Mouse (Mus musculus) ovary, postnatal 14 days (tissue): ENCODE results near the gene Vstm5.
"Not testable (repeated sequence)": the region's sequence is repeated elsewhere in the genome, so short reads cannot be mapped to it uniquely, and the experiment has no call there.

Source experiments
- DNase-seq: peaks from one replicate; pipeline ENCODE4 v3.0.0; 2022; ENCODE audit warnings: low spot score

The Vstm5 gene

DNA sequence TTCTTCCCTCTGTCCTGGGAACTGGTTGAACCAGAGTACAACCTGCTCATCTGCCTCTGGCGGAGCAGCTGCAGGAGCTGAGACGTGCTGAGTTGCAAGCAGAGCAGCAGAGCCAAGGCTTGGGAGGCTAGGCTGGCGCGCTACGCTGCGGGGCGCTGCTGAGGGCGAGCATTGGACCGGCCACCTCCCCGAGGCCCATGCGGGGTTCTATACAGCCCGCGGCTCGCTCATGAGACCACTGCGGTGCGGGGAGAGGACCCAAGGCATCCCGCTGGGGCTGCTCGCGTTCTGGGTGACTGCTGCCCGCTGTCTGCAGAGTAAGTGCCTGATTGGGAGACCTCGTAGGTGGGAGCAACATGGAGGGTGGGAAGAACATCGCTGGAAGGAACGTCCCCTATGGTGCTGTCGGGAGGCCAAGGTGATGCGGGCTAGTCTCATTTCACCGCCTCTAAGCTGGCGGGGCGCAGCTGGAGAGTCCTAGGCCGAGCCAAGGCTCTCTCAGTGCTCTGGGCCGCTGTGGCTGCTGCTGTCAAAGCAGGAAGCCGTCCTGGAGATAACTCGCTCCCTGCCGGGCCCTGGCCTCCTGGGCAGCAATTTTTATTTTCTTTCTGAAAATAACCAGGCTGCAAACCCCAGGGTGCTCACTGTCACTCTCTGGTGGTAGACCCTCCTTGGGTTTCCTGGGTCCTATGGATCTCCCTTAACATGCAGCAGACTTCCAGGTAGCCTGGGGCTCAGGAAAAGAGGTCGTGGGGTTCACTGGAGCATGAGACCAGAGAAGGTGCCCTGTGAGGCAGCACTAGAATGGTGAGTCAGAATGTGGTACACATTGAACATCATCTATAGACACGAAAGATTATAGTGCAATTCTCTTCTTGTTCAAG lies at the start of gene Vstm5:
TSS of gene Vstm5 (plus strand) at position 4 of the 884 bp plus-strand sequence.
- peak; percentile 6 for DNase-seq

DNA sequence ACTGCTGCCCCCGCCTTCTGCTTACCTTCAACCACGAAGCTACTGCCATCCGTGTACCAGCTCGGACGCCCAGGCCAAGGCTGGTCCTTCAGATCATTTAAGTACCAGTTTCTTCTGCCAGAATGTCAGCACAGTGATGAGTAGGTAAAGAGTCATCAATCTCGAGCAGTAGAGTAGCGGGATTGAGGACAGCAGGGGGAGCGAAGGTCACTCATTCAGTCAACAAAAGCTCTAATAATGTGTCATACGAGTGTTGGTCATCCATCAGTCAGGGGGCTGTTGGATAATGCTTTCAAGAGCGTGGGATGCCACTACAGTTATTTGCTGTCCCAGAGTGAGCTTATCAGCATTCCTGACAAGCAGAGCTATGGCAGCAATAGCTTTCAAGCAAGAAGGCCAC lies 44.0 kb upstream of the Vstm5 start:
- not testable (repeated sequence) for DNase-seq

DNA sequence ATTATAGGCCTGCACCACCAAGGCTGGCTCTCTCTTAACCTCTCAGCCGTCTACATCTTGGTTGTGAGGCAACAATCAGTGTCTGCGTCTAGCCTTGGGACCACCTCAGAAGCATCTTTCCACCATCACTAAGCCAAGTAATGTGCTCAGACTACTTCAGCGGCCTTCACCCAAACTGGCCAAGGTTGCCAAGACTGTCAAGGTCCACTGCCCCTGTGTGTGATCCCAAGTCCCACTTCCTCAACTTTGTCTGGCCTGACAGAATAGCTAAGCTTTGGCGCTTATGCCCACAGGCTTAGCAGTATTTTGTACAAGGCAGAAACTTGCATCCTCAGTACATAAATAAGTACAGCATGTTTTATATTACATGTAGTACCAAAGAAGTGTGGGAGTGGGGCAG lies 32.2 kb upstream of the Vstm5 start:
- DNase-seq = no peak

DNA sequence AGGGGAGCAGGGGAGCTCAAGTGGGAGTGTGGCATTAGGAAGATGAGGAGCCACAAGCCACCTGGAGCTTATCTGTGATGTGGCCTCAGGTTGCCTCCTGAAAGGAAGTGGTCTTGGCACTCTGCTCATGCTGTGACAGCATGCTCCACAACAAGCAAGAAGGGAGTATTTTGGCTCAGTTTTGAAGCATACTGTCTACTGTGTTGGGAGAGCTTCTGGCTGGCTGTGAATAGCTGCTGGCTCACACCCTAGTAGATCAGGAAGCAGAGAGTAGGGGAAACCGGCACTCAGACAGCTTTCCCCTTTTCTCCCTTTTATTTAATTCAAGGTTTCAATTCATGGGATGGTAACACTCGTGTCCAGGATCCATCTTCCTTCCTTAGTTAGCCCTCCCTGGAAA lies 29.5 kb upstream of the Vstm5 start:
- DNase-seq = no peak

DNA sequence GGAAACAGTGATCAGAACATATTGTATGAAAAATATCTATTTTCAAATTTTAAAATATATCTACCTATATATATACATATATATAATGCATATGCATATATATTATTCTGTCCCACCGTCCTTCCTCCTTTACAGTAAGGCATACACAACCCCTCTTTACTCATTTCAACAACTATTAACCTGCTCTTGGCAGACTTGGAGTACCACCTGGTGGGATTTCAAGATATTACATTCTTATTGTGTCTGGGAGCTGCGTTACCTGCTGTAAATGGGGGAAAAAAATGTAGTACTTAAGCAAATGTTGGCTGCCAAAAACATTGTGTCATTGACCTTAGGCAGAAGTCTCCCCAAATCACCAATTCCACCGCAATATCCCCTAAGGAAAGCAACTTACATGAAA lies 27.0 kb upstream of the Vstm5 start:
- DNase-seq = no peak

DNA sequence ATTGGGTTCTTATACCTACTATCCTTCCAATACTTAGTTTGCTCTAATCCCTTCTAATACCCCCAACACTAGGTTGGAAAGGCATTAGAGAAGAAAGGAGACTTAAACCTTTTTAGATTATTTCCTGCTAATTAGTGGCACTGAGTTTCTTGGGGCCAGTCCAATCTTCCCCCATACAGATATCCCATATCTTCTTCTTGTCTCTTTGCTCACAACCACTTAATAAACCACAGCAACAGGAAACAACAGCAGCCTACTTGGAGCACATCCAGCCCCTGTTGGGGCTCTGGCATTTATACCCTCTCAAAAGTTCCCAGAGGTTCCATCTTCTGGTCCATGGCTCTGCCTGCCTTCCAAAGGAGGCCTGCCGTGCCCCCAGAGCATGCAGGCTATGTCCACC lies 25.1 kb upstream of the Vstm5 start:
- no peak for DNase-seq

DNA sequence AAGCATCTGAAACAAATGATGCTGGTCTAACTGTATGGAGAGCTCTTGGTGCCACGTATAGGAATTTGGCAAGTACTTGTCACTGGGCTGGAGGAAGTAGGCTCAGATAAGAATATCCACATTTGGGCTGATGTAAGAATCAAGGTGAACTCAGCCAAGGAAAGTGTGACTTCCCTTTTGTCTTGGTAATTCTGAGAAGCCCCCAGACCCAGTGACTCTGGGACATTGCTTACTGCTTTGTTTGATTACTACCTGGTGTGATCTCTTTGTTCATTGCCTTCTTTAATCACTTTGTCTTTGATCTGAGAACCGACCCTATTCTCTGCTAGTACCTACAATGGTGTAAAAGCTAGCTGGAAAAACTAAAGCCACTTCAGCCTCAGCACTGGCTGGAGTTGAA lies 13.9 kb upstream of the Vstm5 start:
- DNase-seq = no peak

DNA sequence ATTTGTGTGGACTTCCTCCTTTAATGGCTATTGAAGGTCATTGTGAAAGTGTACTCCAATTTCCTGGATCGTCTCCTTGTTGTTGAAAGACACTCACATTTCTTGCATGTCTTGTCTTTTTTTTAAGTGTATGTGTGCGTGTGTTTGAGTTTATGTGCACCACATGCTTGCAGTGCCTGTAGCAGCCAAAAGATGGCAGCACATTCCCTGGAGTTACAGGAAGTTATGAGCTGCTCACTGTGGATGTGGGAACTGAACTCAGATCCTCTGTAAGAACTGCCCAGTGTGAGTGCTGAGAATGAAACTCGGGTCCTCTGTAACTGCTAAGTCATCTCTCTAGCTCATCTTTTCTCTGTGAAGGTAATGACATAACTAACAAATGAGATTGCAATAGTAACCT lies 6.4 kb upstream of the Vstm5 start:
- no peak for DNase-seq

DNA sequence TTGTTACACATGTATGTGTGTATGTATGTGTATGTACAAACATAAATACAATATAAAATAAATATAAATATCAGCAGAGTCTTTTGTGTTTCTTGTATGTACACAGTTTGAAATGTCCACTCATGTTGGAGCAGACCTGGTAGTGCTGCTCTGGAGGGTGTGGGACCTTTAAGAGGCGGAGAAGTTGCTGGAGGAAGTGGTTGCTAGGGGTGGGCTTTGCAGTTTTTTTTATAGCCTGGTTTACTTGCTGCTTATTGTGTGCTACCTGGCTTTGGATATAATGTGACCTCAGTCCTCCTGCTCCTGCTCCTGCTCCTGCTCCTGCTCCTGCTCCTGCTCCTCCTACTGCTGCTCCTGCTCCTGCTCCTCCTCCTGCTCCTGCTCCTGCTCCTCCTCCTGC lies 5.2 kb upstream of the Vstm5 start:
- no peak for DNase-seq

DNA sequence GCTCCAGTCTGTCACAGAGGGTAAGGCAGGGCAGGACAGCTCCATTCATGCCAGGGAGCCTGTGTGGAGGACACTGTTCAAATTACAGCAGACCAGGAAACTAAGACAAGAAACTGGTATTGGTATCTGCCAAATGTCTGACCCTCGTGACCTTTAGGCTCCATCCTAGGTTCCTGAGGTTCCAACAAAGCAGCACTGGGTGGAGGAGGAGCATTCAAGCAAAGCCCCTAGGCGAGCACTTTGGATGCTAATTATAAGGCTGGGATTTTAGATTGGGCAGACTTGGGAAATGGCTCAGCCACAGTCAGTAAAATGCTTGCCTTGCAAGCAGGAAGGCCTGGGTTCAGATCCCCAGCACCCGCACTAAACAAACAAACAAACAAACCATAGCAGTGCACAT lies 2.9 kb upstream of the Vstm5 start:
- DNase-seq = no peak

DNA sequence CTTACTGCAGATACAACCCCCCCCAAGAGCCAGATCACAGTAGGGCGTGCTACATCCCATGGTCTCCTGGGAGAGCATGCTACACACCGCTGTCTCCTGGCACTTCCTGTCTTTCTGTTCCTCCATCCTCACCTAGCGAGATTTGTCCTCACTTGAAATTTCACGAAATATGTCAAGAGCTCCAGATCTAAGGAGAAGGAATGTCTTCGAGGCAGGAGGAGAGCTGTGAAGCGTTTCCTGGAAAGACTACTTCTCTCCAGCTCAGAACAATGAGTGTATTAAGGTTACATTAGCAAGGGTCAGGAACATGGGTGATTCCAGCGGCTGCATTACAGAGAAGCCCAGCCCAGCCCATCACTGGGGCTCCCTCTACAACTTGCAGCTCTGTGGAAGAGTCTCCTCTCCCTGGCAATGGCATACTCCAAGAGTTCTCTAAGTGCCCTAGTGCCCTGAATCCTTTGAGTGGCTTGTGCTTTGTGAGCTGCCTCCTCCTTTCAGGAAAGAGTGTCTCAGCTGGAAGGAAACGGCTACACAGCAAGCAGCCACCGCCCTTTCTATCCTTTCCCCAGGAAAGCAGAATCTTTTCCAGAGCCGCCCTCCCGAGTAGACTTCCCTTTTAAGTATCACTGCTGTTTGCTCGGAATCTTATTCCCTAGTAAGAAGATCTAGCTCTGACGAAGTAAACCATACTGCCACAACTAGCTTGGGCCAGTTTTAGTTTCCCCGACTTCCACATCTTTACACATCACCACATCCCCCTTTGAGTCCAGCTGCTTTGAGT lies 1.1 kb upstream of the Vstm5 start:
- DNase-seq = no peak

DNA sequence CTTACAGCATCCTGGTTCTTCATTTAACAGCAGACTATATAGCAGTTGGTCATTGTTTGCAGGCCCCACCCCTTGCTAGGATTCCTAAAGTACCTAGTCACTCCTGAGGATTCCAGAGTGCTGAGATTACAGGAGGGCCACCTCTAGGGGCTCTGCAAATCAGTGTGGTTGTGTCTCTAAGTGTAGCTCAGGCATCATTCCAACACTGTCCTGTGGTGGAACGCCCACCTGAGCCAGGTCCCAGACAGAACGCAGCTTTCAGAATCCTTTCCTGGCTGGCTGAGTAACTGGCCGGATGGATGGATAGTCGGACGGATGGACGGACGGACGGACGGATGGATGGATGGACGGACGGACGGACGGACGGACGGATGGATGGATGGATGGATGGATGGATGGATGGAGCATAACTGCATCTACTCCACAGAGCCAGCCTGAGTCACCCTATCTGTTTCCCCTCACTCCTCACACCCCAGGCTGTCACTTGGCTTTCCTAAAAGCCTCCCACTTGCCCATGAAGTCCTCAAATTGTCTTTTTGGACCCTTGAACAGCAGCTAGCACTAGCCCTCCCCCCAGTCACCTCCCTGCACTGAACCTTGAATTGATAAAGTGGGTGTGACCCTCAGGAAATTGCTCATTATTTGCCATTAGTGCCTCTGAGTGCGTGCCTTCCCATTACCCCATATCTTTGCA lies 401 bp upstream of the Vstm5 start:
- no peak for DNase-seq

DNA sequence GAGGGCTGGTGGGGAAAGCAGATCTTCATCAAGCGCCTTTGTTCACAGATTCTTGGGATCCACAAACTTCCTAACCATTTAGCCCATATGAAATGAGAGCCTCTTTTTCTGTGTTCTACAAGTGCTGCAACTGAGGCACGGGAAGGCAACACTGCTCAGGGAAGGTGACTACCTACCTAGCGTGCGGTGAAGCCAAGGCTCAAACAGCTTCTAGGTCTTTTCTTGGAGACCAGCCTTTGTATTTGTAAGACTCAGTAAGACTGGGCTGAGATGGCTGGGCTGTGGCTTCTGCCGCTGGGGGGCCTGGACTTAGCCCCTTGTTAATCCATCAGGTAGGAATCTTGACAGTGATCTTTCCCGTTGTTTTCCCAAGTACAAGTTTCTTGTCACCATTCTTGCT lies 1.2 kb downstream of the Vstm5 start:
- DNase-seq = no peak

DNA sequence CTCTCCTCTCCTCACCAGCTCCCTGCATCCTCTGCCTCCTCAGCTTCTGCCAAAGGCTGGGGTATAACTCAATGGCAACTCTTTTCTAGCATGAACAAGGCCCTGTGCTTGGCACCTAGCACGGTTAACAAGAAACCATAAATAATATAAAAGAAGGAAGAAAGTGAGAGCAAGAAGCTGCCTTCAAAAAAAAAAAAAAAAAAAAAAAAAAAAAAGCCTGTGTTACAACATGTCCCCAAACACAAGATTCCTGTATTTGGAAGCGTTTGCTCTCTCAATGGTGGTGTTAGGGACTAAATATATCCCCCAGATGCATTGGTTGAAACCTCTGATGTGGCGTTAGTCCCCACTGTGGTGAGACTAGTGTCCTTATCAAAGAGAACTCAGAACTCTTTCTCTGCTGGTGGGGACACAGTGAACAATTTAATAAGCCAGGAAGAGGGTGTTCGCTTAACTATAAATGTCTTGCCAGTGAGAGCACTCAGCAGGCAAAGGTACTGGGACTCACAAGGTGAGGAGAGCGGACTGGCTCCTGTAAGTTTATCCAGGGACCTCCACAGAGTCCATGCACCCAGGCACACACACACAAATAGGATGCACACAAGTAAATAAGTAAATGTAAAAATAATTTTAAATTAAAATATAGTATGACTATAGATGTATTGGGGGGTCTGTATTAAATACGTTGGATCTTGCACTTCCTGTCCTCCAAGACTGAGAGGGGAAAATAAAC lies 2.2 kb downstream of the Vstm5 start:
- no peak for DNase-seq

DNA sequence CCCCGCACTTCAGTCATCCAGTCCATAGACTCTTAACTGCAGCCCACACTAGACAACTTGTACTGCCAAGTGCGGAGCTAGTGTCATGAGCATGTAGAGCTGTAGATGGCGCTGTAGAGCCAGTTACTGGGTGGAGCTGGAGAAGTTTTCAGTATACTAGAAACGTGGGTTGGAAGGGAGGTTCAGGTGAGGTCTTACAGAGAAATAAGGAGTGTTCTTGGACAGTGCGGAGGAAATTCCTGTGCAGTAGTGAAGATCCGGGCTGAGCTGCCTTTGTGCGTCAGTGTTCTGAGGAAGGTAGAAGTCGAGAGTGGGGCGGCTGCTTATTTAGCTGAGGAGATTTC lies 2.7 kb downstream of the Vstm5 start:
- DNase-seq = peak; percentile 67

DNA sequence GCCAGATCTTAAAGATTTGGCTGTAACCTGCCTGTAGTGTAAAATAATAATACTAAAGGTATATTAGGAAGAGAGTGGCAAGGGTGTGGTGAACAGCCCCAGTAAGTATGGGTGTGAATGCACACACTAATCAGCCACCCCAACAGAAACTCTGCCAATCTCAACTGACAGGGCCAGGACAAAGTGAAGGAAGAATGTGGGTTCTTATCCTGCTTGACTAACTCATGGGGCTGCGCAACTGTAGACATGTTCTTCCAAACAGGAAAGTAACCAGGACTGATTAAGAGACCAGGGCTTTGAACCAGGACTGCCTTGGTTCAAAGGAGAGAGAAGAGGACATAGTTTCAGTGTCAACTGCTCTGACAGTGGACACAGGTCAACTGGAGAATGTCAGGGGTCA lies 3.3 kb downstream of the Vstm5 start:
- no peak for DNase-seq

DNA sequence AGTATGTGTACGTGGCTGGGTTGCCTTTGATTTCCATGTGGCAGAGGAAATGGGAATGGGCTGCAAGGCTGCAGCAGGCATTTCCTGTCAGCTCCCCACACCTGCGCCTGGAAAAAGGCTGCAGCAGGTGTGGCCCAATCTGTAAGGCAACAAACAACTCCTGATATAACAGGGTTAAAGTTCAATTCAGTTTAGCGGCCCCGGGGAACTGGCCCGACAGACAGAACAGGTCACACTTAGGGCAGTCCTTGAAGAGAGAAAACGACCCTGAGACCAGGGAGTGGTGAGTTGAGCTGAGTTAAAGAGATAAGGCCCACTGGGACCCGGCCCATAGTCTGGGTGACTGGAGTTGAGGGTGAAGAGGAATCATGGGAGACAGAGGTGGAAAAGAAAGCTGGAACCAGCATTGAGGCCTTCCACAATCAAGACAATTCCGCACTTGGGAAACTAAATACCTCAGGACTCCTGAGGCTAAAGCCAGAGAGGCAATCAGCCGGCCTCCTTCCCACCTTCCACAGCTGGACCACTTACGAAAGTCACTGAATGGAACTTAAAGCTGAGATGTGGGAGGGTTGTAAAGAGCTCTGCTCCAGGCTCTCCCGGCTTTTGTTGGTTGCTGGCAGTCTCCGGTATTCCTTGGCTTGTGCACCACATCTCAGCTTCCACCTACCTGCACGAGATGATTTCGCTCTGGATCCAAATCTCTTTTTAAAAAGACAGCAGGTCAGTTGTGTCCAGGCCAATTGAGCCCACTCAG lies 6.7 kb downstream of the Vstm5 start:
- no peak for DNase-seq

DNA sequence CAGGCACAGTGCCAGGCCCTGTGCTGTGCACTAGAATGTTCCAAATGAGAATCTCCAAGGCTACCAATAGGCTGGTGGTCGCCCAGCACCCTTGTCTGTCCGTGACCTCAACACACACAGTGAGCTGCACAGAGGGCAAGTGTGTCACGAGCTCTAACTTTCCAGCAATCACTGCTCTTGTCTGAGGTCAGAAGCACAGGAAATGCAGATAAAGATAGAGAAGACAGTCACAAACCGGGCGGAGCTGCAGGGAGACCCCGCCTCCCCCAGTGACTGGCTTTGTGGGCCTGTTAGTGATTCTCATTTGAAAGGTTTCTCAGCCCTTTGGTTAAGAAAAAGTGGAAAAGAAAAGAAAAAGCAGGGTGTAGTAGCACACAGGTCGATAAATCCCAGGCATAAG lies 11.5 kb downstream of the Vstm5 start:
- DNase-seq = no peak

DNA sequence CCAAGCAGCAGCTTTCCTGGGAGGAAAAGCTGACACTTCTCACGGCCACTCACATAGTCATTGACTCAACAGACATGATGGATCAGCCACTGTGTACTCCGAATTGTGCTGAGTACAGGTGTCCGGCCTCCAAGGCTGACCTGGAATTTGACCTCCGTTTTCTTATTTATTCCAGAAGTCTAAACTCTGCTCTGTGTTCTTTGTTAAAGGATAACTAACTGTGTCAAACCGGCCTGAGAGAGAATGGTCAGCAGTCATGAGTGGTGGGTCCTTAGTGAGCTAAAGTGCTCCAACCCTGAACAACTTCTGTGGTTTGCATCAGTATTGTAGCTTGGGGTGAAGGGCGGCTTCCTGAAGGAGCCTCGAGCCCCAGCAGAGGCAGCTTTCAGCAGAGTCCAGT lies 13.4 kb downstream of the Vstm5 start:
- no peak for DNase-seq

DNA sequence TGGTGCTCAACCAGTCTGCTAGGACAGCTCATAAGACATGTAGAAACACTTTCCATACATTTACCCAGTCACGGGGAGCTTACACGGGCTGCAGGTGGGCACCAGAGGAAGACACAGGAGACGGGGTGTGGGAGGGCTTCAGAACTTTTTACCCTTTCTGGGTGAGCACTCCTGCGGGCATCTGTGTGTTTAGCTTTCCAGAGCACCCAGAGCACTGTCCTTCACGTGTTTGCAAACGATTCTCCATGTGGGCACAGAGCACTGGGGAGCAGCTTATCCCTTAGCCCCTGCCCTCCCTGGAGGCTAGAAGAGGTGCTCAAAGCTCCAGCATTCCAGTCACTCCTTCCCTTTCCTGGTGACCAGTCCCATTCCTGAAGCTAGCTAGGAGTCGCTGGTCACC lies 15.7 kb downstream of the Vstm5 start:
- no peak for DNase-seq

DNA sequence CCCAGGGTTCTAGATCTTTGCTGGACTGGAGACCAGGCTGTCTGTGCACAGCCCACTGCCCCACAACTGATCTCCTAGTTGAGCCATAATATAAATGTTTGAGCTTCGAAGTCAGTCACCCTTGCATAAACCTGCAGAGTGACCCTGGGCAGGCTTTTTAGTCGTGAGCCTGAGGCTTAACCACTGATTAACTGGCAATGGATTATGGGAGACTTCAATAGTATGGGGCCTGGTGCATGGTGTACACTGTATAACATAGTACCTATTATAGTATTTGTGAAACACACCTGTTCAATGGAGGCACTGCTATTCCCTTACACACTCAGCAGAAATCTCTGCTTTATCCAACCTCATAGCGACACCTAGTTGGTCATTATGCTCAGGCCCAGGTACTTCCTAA lies 17.4 kb downstream of the Vstm5 start:
- DNase-seq = no peak

DNA sequence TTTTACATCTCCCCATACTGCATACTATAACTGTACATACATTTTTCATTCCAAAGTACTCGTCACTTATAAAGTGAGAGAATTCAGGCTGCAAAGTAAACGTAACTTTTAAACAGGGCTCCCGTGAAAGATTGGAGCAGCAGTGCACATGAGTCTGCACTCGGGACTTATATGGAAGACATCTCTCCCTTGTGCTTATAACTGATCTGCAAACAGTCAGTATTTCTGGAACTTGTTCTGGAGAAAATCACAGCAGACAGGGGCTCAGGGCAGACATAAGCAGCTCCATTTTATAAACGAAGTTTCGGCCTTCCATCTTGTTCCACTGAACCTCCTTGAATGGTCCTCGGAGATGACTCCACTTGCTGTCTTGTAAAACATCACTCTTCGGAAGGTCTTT lies 23.1 kb downstream of the Vstm5 start:
- DNase-seq = no peak
